Mouse (Mus musculus): ENCODE data around the gene BC035947.
"Not testable (repeated sequence)": the region's sequence is repeated elsewhere in the genome, so short reads cannot be mapped to it uniquely, and the experiment has no call there.

- not testable (repeated sequence) for TF ChIP-seq CTCF (IDR thresholded peaks at IDR 0.05; ENCODE audit: extremely low read depth, insufficient read length, insufficient replicate concordance, low read depth, low read length); POLR2A (IDR thresholded peaks at IDR 0.05; ENCODE audit: low read depth, low read length)
Measured at GRCm38 (mm10) chr1:78501856-78502255, 10.1 kb downstream of the BC035947 start.
